Mouse (Mus musculus) embryonic facial prominence, embryonic 14.5 days (tissue): ENCODE data around the gene Fam168a. TPM values are rescaled to one million over a fixed set of nuclear protein-coding genes. Genes with fewer than 3 reads are reported as not detected.

Experiments
- ATAC-seq: fragments of 200-750 bp; cut with Nextera tagmentation; 2 replicates; pipeline ENCODE4 v1.8.0; 2017; ENCODE audit warnings: low read depth, moderate number of reproducible peaks, moderate TSS enrichment
- DNase-seq: peaks from one replicate; pipeline ENCODE4 v3.0.0-alpha.2; 2015; ENCODE audit warnings: low spot score
- H3K27ac ChIP-seq: fragments of 300-500 bp; sonication (generic); replicated peaks from 2 replicates; pipeline ENCODE4 v1.5.1; 2014; ENCODE audit warnings: low read depth, mild to moderate bottlenecking, low read length, moderate library complexity
- H3K27me3 ChIP-seq: fragments of 300-500 bp; sonication (generic); replicated peaks from 2 replicates; pipeline ENCODE4 v1.6.1; 2014; ENCODE audit warnings: low read length; ENCODE audit not compliant: control insufficient read depth, insufficient read depth
- H3K36me3 ChIP-seq: fragments of 300-500 bp; sonication (generic); 2 replicates; pipeline ENCODE4 v1.6.1; 2014; ENCODE audit warnings: low read length, mixed read lengths; ENCODE audit not compliant: control insufficient read depth, insufficient read depth
- H3K4me1 ChIP-seq: fragments of 300-500 bp; sonication (generic); 2 replicates; pipeline ENCODE4 v1.6.1; 2014; ENCODE audit warnings: antibody characterized with exemption, low read length; ENCODE audit not compliant: control insufficient read depth, insufficient read depth
- H3K4me2 ChIP-seq: fragments of 300-500 bp; sonication (generic); 2 replicates; pipeline ENCODE4 v1.6.1; 2014; ENCODE audit warnings: low read depth, mild to moderate bottlenecking, low read length, moderate library complexity, mixed read lengths
- H3K4me3 ChIP-seq: fragments of 300-500 bp; sonication (generic); 2 replicates; pipeline ENCODE4 v1.5.1; 2014; ENCODE audit warnings: low read depth, mild to moderate bottlenecking, low read length
- H3K9ac ChIP-seq: fragments of 300-500 bp; sonication (generic); 2 replicates; pipeline ENCODE4 v1.6.1; 2014; ENCODE audit warnings: low read depth, mild to moderate bottlenecking, low read length, moderate library complexity, mixed read lengths
- H3K9me3 ChIP-seq: fragments of 300-500 bp; sonication (generic); 2 replicates; pipeline ENCODE4 v1.6.1; 2016; ENCODE audit warnings: low read length; ENCODE audit not compliant: control insufficient read depth
- WGBS: fragments of 180-500 bp; shearing (Covaris S2); extraction: QIAGEN DNeasy Blood & Tissue Kit; methylation state at CpG from one replicate; pipeline ENCODE4 v1.1.7; 2014; 5-methylcytosine and 5-hydroxymethylcytosine counted together
- polyA plus RNA-seq: library from polyadenylated mRNA; unstranded; fragments of >200 nt; fragmentation: Nextera tagmentation; extraction: Ambion mirVana; gene quantifications from 2 replicates; pipeline ENCODE4 v1.2.1, GENCODE M21; 2014

The Fam168a gene
- polyA plus RNA-seq, 1 experiment from 2014 or later, result 42.3 TPM

DNA sequence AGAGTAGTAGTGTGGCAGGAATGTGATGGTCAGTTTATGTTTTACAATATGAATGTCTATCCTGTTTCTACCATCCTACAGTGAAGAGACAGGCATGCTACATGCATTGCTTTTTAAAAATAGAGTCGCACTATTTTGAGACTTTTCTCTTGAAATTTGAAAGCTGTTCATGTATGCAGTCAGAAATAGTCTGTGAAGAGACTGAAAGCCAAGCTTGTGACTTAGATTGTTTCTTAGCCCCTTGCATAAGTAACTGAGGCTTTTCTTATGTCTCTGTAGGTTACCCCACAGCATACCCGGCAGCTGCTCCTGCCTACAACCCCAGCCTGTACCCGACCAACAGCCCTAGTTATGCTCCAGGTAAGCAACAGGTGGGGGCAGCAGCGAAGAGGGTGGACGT, 106.2 kb downstream of the Fam168a start:
- ATAC-seq, result no peak
- no peaks in the 10 kb centered on the region for H3K4me1 ChIP-seq
- H3K9ac ChIP-seq, result no peak overlapping the region
- H3K27ac ChIP-seq, result no peak overlapping the region
- H3K4me2 ChIP-seq, result no peak overlapping the region
- no peaks in the 10 kb centered on the region for H3K9me3 ChIP-seq
- no peaks in the 10 kb centered on the region for H3K27me3 ChIP-seq
- peaks cover 7% of the 10 kb centered on the region; the same call in 1 of the 2 replicates for H3K36me3 ChIP-seq
- 90% methylated on average over 5 of the region's 5 CpGs for WGBS
- DNase-seq, result no peak
- H3K4me3 ChIP-seq, result no peak overlapping the region

- Histone ChIP-seq H3K4me1 (no peaks in the 10 kb centered on the region), H3K4me2 (no peak overlapping the region), H3K36me3 (peaks cover 7% of the 10 kb centered on the region; the same call in 1 of the 2 replicates), H3K27me3 (no peaks in the 10 kb centered on the region), H3K9me3 (no peaks in the 10 kb centered on the region), H3K27ac (no peak overlapping the region), H3K9ac (no peak overlapping the region), H3K4me3 (no peak overlapping the region)
- ATAC-seq, result no peak
- WGBS, result 55% methylated on average over 8 of the region's 8 CpGs
- DNase-seq, result no peak
Observed at GRCm38 (mm10) chr7:100815900-100816570, 109.6 kb downstream of the Fam168a start.

DNA sequence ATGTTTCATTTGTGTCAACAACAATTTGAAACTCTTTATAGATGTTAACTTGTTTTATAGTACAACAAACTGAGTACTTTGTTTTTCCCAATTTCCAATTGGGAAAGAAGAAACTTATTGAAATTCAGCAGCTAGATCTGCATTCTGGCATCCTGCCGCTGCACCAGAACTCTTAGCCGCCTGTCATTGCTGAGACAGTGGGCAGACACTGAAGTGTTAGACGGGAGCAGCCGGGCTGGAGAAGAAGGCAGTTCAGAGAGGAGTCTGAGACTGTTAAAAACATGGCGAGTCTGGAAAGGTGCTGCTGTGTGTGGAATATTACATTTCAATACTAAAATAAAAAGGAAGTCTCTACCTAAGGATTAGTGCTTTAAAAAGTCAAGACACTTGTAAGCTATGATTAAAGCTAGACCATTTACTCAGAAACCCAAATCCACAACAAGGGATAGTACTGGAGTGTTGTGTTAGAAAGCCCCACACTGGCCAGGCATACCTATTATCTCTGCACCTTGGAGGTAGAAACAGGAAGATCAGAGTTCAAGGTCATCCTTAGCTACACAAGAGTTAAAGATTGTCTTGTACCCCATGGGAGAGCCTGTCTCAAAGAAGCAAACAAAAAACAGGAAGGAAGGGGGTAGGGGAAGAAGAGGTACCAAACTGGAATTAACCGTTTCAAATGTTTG, 110.5 kb downstream of the Fam168a start:
- Histone ChIP-seq H3K36me3 (peaks cover 7% of the 10 kb centered on the region; the same call in 1 of the 2 replicates), H3K4me1 (no peaks in the 10 kb centered on the region), H3K4me3 (no peak overlapping the region), H3K4me2 (no peak overlapping the region), H3K27ac (no peak overlapping the region), H3K27me3 (no peaks in the 10 kb centered on the region), H3K9ac (no peak overlapping the region), H3K9me3 (no peaks in the 10 kb centered on the region)
- DNase-seq, result no peak
- 61% methylated on average over 6 of the region's 6 CpGs for WGBS
- ATAC-seq, result no peak

DNA sequence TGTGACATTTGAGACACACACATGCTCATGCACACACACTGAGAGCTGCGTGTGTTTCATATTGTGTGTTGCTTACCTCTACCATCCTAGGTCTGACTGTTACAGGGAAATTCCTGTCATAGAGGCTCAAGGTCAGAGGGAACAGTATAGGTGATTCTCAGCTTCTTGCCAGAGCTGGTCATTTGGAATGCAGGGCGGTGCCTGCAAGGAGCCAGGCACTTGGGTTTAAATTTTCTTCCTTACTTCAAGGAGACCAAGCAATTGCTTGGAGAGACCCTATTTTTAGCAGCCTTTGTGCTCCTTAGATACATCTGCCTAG, 111.0 kb downstream of the Fam168a start:
- H3K4me3 ChIP-seq, result no peak overlapping the region
- 80% methylated on average over 2 of the region's 2 CpGs for WGBS
- peaks cover 7% of the 10 kb centered on the region; the same call in 1 of the 2 replicates for H3K36me3 ChIP-seq
- H3K9me3 ChIP-seq, result no peaks in the 10 kb centered on the region
- H3K27me3 ChIP-seq, result no peaks in the 10 kb centered on the region
- H3K4me2 ChIP-seq, result no peak overlapping the region
- no peaks in the 10 kb centered on the region for H3K4me1 ChIP-seq
- no peak for ATAC-seq
- H3K9ac ChIP-seq, result no peak overlapping the region
- DNase-seq, result no peak
- H3K27ac ChIP-seq, result no peak overlapping the region

DNA sequence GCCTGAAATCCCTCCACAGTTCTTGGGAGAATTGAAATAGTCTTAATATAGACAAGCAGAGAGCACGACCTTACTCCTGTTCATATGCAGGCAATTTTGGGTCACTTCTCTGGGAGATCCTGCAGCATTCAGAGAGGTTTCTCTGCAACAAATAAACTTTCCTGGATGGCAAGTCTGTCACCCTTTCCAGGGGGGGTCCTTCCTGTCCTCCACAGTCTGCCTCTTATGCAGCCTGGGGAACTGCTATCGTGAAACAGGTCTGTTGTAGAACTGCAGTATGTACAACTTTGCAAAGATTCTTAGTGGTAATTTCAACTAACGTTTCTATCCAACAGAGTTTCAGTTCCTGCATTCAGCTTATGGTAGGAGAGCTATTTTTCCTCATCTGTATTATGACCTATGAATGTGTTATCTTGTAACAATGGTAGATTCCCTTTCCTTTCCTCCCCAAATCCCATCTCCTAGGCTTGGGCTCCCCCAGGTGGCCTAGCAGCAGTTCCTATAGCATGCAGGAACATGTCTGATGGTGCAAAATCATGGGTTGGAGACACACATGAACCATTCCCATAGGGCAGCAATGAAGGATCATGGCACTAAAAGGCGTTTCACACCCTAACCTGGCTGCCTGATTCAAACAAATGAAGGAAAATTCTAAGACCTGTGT, 112.1 kb downstream of the Fam168a start:
- no peak overlapping the region for H3K4me2 ChIP-seq
- no peak overlapping the region for H3K4me3 ChIP-seq
- no peak overlapping the region for H3K9ac ChIP-seq
- 84% methylated on average over 4 of the region's 4 CpGs for WGBS
- DNase-seq (no peak), ATAC-seq (no peak)
- no peaks in the 10 kb centered on the region for H3K27me3 ChIP-seq
- no peak overlapping the region for H3K27ac ChIP-seq
- H3K4me1 ChIP-seq, result no peaks in the 10 kb centered on the region
- no peaks in the 10 kb centered on the region for H3K9me3 ChIP-seq
- H3K36me3 ChIP-seq, result peaks cover 7% of the 10 kb centered on the region; the same call in 1 of the 2 replicates

- Histone ChIP-seq H3K9ac (no peak overlapping the region), H3K36me3 (peaks cover 19% of the 10 kb centered on the region; the same call in 1 of the 2 replicates), H3K4me1 (no peaks in the 10 kb centered on the region), H3K9me3 (no peaks in the 10 kb centered on the region), H3K4me2 (no peak overlapping the region), H3K27me3 (no peaks in the 10 kb centered on the region), H3K27ac (no peak overlapping the region), H3K4me3 (no peak overlapping the region)
- WGBS, result 84% methylated on average over 3 of the region's 3 CpGs
- ATAC-seq, result no peak
- no peak for DNase-seq
Observed at GRCm38 (mm10) chr7:100824661-100825060, 118.2 kb downstream of the Fam168a start.

- no peak overlapping the region for H3K4me2 ChIP-seq
- no peaks in the 10 kb centered on the region for H3K9me3 ChIP-seq
- no peak for DNase-seq
- no peak overlapping the region for H3K9ac ChIP-seq
- ATAC-seq, result no peak
- H3K4me1 ChIP-seq, result no peaks in the 10 kb centered on the region
- WGBS, result 94% methylated on average over 2 of the region's 2 CpGs
- no peak overlapping the region for H3K27ac ChIP-seq
- H3K27me3 ChIP-seq, result no peaks in the 10 kb centered on the region
- no peak overlapping the region for H3K4me3 ChIP-seq
- peaks cover 24% of the 10 kb centered on the region; the same call in 1 of the 2 replicates for H3K36me3 ChIP-seq
Observed at GRCm38 (mm10) chr7:100828549-100828948, 122.1 kb downstream of the Fam168a start.

DNA sequence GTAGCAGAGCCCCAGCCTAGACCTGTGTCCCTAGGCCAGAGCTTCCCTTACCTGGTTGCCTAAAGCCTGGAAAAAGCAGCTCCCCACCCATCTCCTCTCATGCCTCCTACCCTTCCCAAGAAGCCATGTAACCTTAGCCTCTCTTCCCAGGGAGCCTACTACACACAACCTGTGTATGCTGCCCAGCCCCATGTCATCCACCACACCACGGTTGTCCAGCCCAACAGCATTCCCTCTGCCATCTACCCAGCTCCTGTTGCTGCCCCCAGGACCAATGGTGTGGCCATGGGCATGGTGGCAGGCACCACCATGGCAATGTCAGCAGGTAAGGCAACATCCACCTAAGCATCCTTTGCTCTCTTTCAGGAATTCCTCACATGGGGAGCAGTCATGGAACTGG, 127.4 kb downstream of the Fam168a start:
- DNase-seq, result no peak
- H3K36me3 ChIP-seq, result peaks cover 45% of the 10 kb centered on the region
- no peaks in the 10 kb centered on the region for H3K27me3 ChIP-seq
- WGBS, result 92% methylated on average over 1 of the region's 1 CpGs
- H3K4me2 ChIP-seq, result no peak overlapping the region
- H3K4me1 ChIP-seq, result no peaks in the 10 kb centered on the region
- H3K27ac ChIP-seq, result no peak overlapping the region
- no peak for ATAC-seq
- no peak overlapping the region for H3K9ac ChIP-seq
- no peak overlapping the region for H3K4me3 ChIP-seq
- H3K9me3 ChIP-seq, result no peaks in the 10 kb centered on the region
